In the genomic region with DNA sequence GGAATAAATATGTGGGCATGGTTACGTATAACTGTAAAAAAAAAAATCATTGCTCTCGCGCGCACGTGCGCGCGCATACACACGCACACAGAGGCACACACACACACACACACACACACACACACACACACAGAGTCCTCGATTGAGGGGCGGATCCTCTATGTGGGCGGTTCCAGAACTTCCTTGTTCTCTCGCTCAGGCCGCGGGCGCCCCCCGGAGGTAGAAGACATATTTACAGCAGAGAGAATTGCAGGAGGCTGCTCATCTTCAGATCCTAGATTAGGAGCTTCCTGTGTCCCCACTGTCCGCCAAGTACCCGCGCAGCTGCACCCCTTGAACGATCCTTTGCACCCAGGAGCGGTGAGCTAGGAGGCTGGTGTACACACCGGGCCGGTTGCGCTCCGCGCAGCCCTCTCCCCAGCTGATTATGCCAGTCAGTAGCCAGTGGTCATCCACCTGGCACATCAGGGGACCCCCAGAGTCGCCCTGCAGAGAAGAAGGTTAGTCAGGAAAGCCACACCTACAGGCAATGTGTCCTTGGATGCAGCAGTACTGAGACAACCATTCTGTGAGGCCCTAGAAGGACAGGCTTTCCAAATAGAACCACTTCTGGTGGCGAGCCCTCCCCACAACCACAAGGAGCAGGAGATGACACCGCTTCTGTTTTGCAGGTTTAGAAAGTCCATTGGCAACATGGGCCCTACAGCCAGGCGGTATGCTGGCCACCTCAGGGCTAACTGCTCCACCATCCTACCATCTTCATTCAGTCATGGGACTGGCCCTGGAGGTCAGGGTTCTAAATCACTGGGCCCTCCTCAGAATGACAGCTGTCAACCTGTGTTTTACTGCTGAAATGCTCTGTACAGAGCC, we compare ENCODE assay signal across 8 mouse cellular contexts. TPM values are rescaled to one million over a fixed set of nuclear protein-coding genes. Genes with fewer than 3 reads are reported as not detected.
A peak's percentile ranks its signal among the peaks of the same experiment; 100 is the strongest.
DNase-seq lines count a peak whose midpoint lies in the region; ATAC-seq lines count a peak whose summit lies in the region.

No protein-coding gene starts in this region.

- no peaks in the 10 kb centered on the region for H3K9me3 ChIP-seq in hindbrain, embryonic 15.5 days

- peak; percentile 86 for ATAC-seq in hindbrain, embryonic 15.5 days (ENCODE audit: low FRiP score, low read depth)

- peaks cover 12% of the 10 kb centered on the region for H3K4me1 ChIP-seq in hindbrain, embryonic 15.5 days (replicated peaks)

- H3K4me2 ChIP-seq in hindbrain, embryonic 15.5 days = peak overlapping the region; percentile 63

- 10% methylated on average over 31 of the region's 31 CpGs for WGBS in hindbrain, embryonic 15.5 days

- peak overlapping the region; percentile 47 for H3K9ac ChIP-seq in hindbrain, embryonic 15.5 days

- H3K36me3 ChIP-seq in hindbrain, embryonic 15.5 days = no peaks in the 10 kb centered on the region

- no peaks in the 10 kb centered on the region for H3K27me3 ChIP-seq in hindbrain, embryonic 15.5 days

- peak; percentile 87 for DNase-seq in NIH3T3 (ENCODE audit: low read depth)
- DNase-seq in cerebellum, postnatal 14 days = peak; percentile 96 to 99
- DNase-seq in frontal cortex, postnatal 36 days (ENCODE audit: low spot score in 2 of 2) = peak; percentile 93 to 96
- peak; percentile 90 for DNase-seq in left cerebral cortex, adult 11 months (ENCODE audit: low spot score)
- DNase-seq in lung, postnatal 36 days = peak; percentile 97
- DNase-seq in retina, postnatal 1 day = peak; percentile 95
- DNase-seq in thymus, postnatal 4 days = peak; percentile 97

- H3K27ac ChIP-seq in hindbrain, embryonic 15.5 days (replicated peaks) = peak overlapping the region; percentile 54; the same call in 1 of the 2 replicates

- H3K4me3 ChIP-seq in hindbrain, embryonic 15.5 days = peak overlapping the region; percentile 33

RNA-seq across cellular contexts. Expression of gene Prss22, which starts 4.1 kb away (rescaled TPM):
- not detected in 2 replicates for polyA plus RNA-seq in hindbrain, embryonic 15.5 days (2015; fragmentation: Nextera tagmentation; extraction: Ambion mirVana)

RNA-seq across cellular contexts. Expression of gene Prss30, which starts 13.4 kb away (rescaled TPM):
- 0.18 TPM in 1 of 2 replicates, not detected in the other for polyA plus RNA-seq in hindbrain, embryonic 15.5 days (2015; fragmentation: Nextera tagmentation; extraction: Ambion mirVana)

RNA-seq across cellular contexts. Expression of gene Sbpl, which starts 38.7 kb away (rescaled TPM):
- not detected in 2 replicates for polyA plus RNA-seq in hindbrain, embryonic 15.5 days (2015; fragmentation: Nextera tagmentation; extraction: Ambion mirVana)

RNA-seq across cellular contexts. Expression of gene Prss27, which starts 44.1 kb away (rescaled TPM):
- 0.31 and 0.34 TPM in 2 replicates for polyA plus RNA-seq in hindbrain, embryonic 15.5 days (2015; fragmentation: Nextera tagmentation; extraction: Ambion mirVana)

RNA-seq across cellular contexts. Expression of gene Sbp, which starts 52.3 kb away (rescaled TPM):
- polyA plus RNA-seq in hindbrain, embryonic 15.5 days (2015; fragmentation: Nextera tagmentation; extraction: Ambion mirVana) = not detected in 2 replicates

Comparison
In these comparisons a context has a peak if more than half of its experiments do, and no peak if none do; other contexts are left out.
1. Peak in every context shown above with its lines: DNase-seq, ATAC-seq, H3K4me3 ChIP-seq and H3K27ac ChIP-seq.